Mouse (Mus musculus): Measurements from ENCODE around the gene Plekhg6.

DNA sequence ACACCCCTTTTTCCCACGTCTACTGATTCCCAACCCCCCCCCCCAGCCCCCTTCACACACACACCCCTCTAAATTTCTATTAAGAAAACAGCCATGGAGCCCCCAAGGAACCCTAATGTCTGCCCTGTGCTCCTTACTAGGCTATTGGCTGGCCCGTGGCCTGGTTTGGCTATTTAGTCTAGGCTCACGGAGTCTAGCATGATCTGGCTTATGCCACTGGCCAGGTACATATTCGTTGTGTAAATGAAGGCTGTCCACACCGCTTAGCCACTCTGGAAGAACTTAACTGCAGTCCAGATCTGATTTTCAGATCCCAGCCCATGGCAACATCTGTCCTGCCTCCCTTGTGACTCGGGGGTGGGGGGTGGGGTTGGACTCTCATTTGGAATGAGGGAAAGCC is 65.8 kb downstream of the Plekhg6 start:
- no peak for TF ChIP-seq GATA1 (IDR thresholded peaks at IDR 0.05; ENCODE audit: low read length)
- TF ChIP-seq TAL1 (IDR thresholded peaks at IDR 0.05; ENCODE audit: low read length): no peak

Measured in erythroblast, embryonic 14.5 days (primary cell).